Mouse (Mus musculus) T-helper 2 cell (primary cell): Measurements from ENCODE around the gene Rasa3.

Experiments used
- in situ Hi-C: fragments of 300-600 bp; cut with MboI, MseI; formaldehyde crosslinking; loops from one replicate; pipeline ENCODE4 v1.15.1; 2025; ENCODE audit warnings: high pct_unique_total_duplicates

The Rasa3 gene

GRCm38 (mm10) chr8:13623038-13623750 is 54.2 kb downstream of the Rasa3 start:
- in situ Hi-C loops = no loop called here

GRCm38 (mm10) chr8:13620226-13620920 is 57.0 kb downstream of the Rasa3 start:
- in situ Hi-C loops = no loop called here

- in situ Hi-C loops = no loop called here
Observed at GRCm38 (mm10) chr8:13616831-13617505, 60.4 kb downstream of the Rasa3 start.

GRCm38 (mm10) chr8:13614924-13615391 is 62.4 kb downstream of the Rasa3 start:
- in situ Hi-C loops = no loop called here

- in situ Hi-C loops = no loop called here
Observed at GRCm38 (mm10) chr8:13614136-13614535, 63.3 kb downstream of the Rasa3 start.

GRCm38 (mm10) chr8:13611702-13612101 is 65.7 kb downstream of the Rasa3 start:
- in situ Hi-C loops = no loop called here

GRCm38 (mm10) chr8:13609971-13610370 is 67.4 kb downstream of the Rasa3 start:
- in situ Hi-C loops = loop anchor here (10.0 kb wide), 1 partner anchor 45 kb away; no protein-coding TSS in a partner anchor

GRCm38 (mm10) chr8:13608946-13609345 is 68.5 kb downstream of the Rasa3 start:
- in situ Hi-C loops = loop anchor here (10.0 kb wide), 1 partner anchor 46 kb away; no protein-coding TSS in a partner anchor

- in situ Hi-C loops = loop anchor here (10.0 kb wide), 1 partner anchor 49 kb away; no protein-coding TSS in a partner anchor
Observed at GRCm38 (mm10) chr8:13605920-13606480, 71.4 kb downstream of the Rasa3 start.

GRCm38 (mm10) chr8:13602621-13603020 is 74.8 kb downstream of the Rasa3 start:
- in situ Hi-C loops = loop anchor here (5.0 to 10.0 kb wide), 2 partner anchors 52 to 75 kb away; partner anchors contain the start of gene Rasa3

GRCm38 (mm10) chr8:13601166-13601565 is 76.2 kb downstream of the Rasa3 start:
- in situ Hi-C loops = loop anchor here (5.0 to 10.0 kb wide), 2 partner anchors 54 to 76 kb away; partner anchors contain the start of gene Rasa3

GRCm38 (mm10) chr8:13600716-13601115 is 76.7 kb downstream of the Rasa3 start:
- in situ Hi-C loops = loop anchor here (5.0 to 10.0 kb wide), 2 partner anchors 54 to 77 kb away; partner anchors contain the start of gene Rasa3

GRCm38 (mm10) chr8:13600204-13600603 is 77.2 kb downstream of the Rasa3 start:
- in situ Hi-C loops = loop anchor here (5.0 to 10.0 kb wide), 2 partner anchors 55 to 77 kb away; partner anchors contain the start of gene Rasa3

- in situ Hi-C loops = no loop called here
Observed at GRCm38 (mm10) chr8:13597777-13598176, 79.6 kb downstream of the Rasa3 start.

- in situ Hi-C loops = no loop called here
Observed at GRCm38 (mm10) chr8:13595861-13596260, 81.5 kb downstream of the Rasa3 start.

GRCm38 (mm10) chr8:13594884-13595323 is 82.5 kb downstream of the Rasa3 start:
- in situ Hi-C loops = no loop called here

- in situ Hi-C loops = no loop called here
Observed at GRCm38 (mm10) chr8:13593340-13593739, 84.1 kb downstream of the Rasa3 start.

GRCm38 (mm10) chr8:13591246-13591645 is 86.2 kb downstream of the Rasa3 start:
- in situ Hi-C loops = no loop called here

GRCm38 (mm10) chr8:13589071-13589470 is 88.3 kb downstream of the Rasa3 start:
- in situ Hi-C loops = no loop called here

- in situ Hi-C loops = no loop called here
Observed at GRCm38 (mm10) chr8:13584652-13585051, 92.8 kb downstream of the Rasa3 start.

- in situ Hi-C loops = loop anchor here (10.0 kb wide), 1 partner anchor 1083 kb away; no protein-coding TSS in a partner anchor
Observed at GRCm38 (mm10) chr8:13577869-13578268, 99.5 kb downstream of the Rasa3 start.
